24 mouse cellular contexts compared by ENCODE assay signal in genomic region chr13:47709323-47709722, GRCm38 (mm10).
"Had no signal": no experiment of that assay in that cellular context is flagged by ENCODE, and none has a peak within 500 bp of the region (broad histone marks: within the 10 kb centered on the region; RNA-seq: fewer than 3 reads in every experiment).

No protein-coding gene starts in this region.

- ATAC-seq: hindbrain, postnatal 0 days; intestine, embryonic 16.5 days; liver, embryonic 12.5 days had no signal

- H3K27me3 ChIP-seq: heart, embryonic 12.5 days; hindbrain, embryonic 13.5 days; hindbrain, embryonic 15.5 days; kidney, embryonic 15.5 days; limb, embryonic 13.5 days; limb, embryonic 15.5 days; liver, embryonic 12.5 days had no signal

- H3K9ac ChIP-seq: heart, embryonic 12.5 days; hindbrain, embryonic 13.5 days; hindbrain, embryonic 15.5 days; kidney, embryonic 15.5 days; limb, embryonic 13.5 days; limb, embryonic 15.5 days; liver, embryonic 12.5 days; liver, embryonic 14.5 days had no signal

- H3K4me2 ChIP-seq: heart, embryonic 12.5 days; hindbrain, embryonic 13.5 days; hindbrain, embryonic 15.5 days; kidney, embryonic 15.5 days; limb, embryonic 13.5 days; limb, embryonic 15.5 days; liver, embryonic 12.5 days had no signal

- H3K4me3 ChIP-seq: heart, embryonic 10.5 days; heart, embryonic 12.5 days; hindbrain, embryonic 13.5 days; hindbrain, embryonic 15.5 days; kidney, embryonic 15.5 days; layer of hippocampus, adult 2 months; limb, embryonic 13.5 days; limb, embryonic 15.5 days; liver, embryonic 12.5 days had no signal

- H3K9me3 ChIP-seq: heart, embryonic 10.5 days; heart, embryonic 12.5 days; hindbrain, embryonic 13.5 days; hindbrain, embryonic 15.5 days; kidney, embryonic 15.5 days; limb, embryonic 13.5 days; limb, embryonic 15.5 days; liver, embryonic 12.5 days had no signal

- DNase-seq: gastrocnemius, postnatal 14 days; gastrocnemius, postnatal 36 days; heart, adult 18-20 months; heart, postnatal 10 days; kidney, adult 11 months; kidney, adult 2 months; kidney, adult 9 months; kidney, postnatal 14 days; kidney, postnatal 36 days; left cerebral cortex, postnatal 4 days; lung, adult 18-20 months had no signal

- H3K4me1 ChIP-seq: heart, embryonic 10.5 days; heart, embryonic 12.5 days; hindbrain, embryonic 15.5 days; kidney, embryonic 15.5 days; limb, embryonic 15.5 days; liver, embryonic 12.5 days had no signal

- H3K36me3 ChIP-seq: heart, embryonic 10.5 days; heart, embryonic 12.5 days; hindbrain, embryonic 13.5 days; hindbrain, embryonic 15.5 days; kidney, embryonic 15.5 days; limb, embryonic 13.5 days; limb, embryonic 15.5 days; liver, embryonic 12.5 days had no signal

- H3K27ac ChIP-seq: heart, embryonic 10.5 days; hindbrain, embryonic 13.5 days; hindbrain, embryonic 15.5 days; kidney, embryonic 15.5 days; kidney, postnatal 0 days; limb, embryonic 13.5 days; limb, embryonic 15.5 days; liver, embryonic 12.5 days; liver, embryonic 14.5 days had no signal
